Mouse (Mus musculus) fibroblast of lung, adult 2 months (primary cell): ENCODE results near the gene Ppif.

Experiments used
- DNase-seq: peaks from one replicate; pipeline ENCODE4 v3.0.0-alpha.2; 2011; ENCODE audit warnings: low read depth

Gene Ppif

GRCm38 (mm10) chr14:25695059-25695458, 1.1 kb downstream of the Ppif start:
- DNase-seq = no peak

GRCm38 (mm10) chr14:25696356-25696755, 2.4 kb downstream of the Ppif start:
- no peak for DNase-seq

- DNase-seq = no peak
These were observed 8.0 kb downstream of the Ppif start for GRCm38 (mm10) chr14:25701986-25702385.

- DNase-seq = no peak
These were observed 13.8 kb downstream of the Ppif start for GRCm38 (mm10) chr14:25707691-25708181.

- DNase-seq = no peak
These were observed 14.5 kb downstream of the Ppif start for GRCm38 (mm10) chr14:25708451-25708850.

GRCm38 (mm10) chr14:25708917-25709316, 15.0 kb downstream of the Ppif start:
- no peak for DNase-seq

GRCm38 (mm10) chr14:25710073-25710472, 16.1 kb downstream of the Ppif start:
- DNase-seq = no peak

- no peak for DNase-seq
These were observed 16.7 kb downstream of the Ppif start for GRCm38 (mm10) chr14:25710681-25711080.

- no peak for DNase-seq
These were observed 17.2 kb downstream of the Ppif start for GRCm38 (mm10) chr14:25711177-25711576.

GRCm38 (mm10) chr14:25711602-25712001, 17.6 kb downstream of the Ppif start:
- DNase-seq = no peak

- no peak for DNase-seq
These were observed 19.5 kb downstream of the Ppif start for GRCm38 (mm10) chr14:25713443-25713842.

- no peak for DNase-seq
These were observed 22.6 kb downstream of the Ppif start for GRCm38 (mm10) chr14:25716528-25716927.

- no peak for DNase-seq
These were observed 23.8 kb downstream of the Ppif start for GRCm38 (mm10) chr14:25717718-25718117.

- DNase-seq = no peak
These were observed 24.5 kb downstream of the Ppif start for GRCm38 (mm10) chr14:25718471-25718870.

- DNase-seq = no peak
These were observed 25.4 kb downstream of the Ppif start for GRCm38 (mm10) chr14:25719371-25719770.

GRCm38 (mm10) chr14:25720962-25721707, 27.2 kb downstream of the Ppif start:
- DNase-seq = no peak

- DNase-seq = peak; percentile 87
These were observed 31.1 kb downstream of the Ppif start for GRCm38 (mm10) chr14:25725032-25725497.

- DNase-seq = peak; percentile 61
These were observed 31.7 kb downstream of the Ppif start for GRCm38 (mm10) chr14:25725690-25726089.

GRCm38 (mm10) chr14:25726226-25727148, 32.5 kb downstream of the Ppif start:
- DNase-seq = no peak

GRCm38 (mm10) chr14:25727149-25727510, 33.2 kb downstream of the Ppif start:
- no peak for DNase-seq

- DNase-seq = peak; percentile 79
These were observed 41.1 kb downstream of the Ppif start for GRCm38 (mm10) chr14:25734736-25735716.

- no peak for DNase-seq
These were observed 42.2 kb downstream of the Ppif start for GRCm38 (mm10) chr14:25736140-25736539.
